Mouse (Mus musculus) heart, embryonic 13.5 days (tissue): ENCODE data around the gene Cstad. TPM values are rescaled to one million over a fixed set of nuclear protein-coding genes. Genes with fewer than 3 reads are reported as not detected.

ENCODE experiments used
- ATAC-seq: fragments of 200-750 bp; cut with Nextera tagmentation; 2 replicates; pipeline ENCODE4 v1.8.0; 2017; ENCODE audit warnings: moderate TSS enrichment; ENCODE audit not compliant: insufficient number of reproducible peaks, low FRiP score, low TSS enrichment; ENCODE audit errors: extremely low read depth
- H3K27ac ChIP-seq: fragments of 300-500 bp; sonication (generic); replicated peaks from 2 replicates; pipeline ENCODE4 v1.5.1; 2015; ENCODE audit warnings: moderate library complexity, mild to moderate bottlenecking, inconsistent platforms
- H3K27me3 ChIP-seq: fragments of 300-500 bp; sonication (generic); replicated peaks from 2 replicates; pipeline ENCODE4 v1.6.1; 2015; ENCODE audit warnings: mild to moderate bottlenecking, inconsistent platforms
- H3K36me3 ChIP-seq: fragments of 300-500 bp; sonication (generic); 2 replicates; pipeline ENCODE4 v1.6.1; 2015; ENCODE audit warnings: mild to moderate bottlenecking, inconsistent platforms
- H3K4me1 ChIP-seq: fragments of 300-500 bp; sonication (generic); 2 replicates; pipeline ENCODE4 v1.6.1; 2015; ENCODE audit warnings: inconsistent platforms
- H3K4me2 ChIP-seq: fragments of 300-500 bp; sonication (generic); 2 replicates; pipeline ENCODE4 v1.6.1; 2015; ENCODE audit warnings: inconsistent platforms, mild to moderate bottlenecking, moderate library complexity
- H3K4me3 ChIP-seq: fragments of 300-500 bp; sonication (generic); 2 replicates; pipeline ENCODE4 v1.5.1; 2015; ENCODE audit warnings: moderate library complexity, mild to moderate bottlenecking, inconsistent platforms
- H3K9ac ChIP-seq: fragments of 300-500 bp; sonication (generic); 2 replicates; pipeline ENCODE4 v1.6.1; 2015; ENCODE audit warnings: inconsistent platforms, mild to moderate bottlenecking, moderate library complexity
- H3K9me3 ChIP-seq: fragments of 300-500 bp; sonication (generic); 2 replicates; pipeline ENCODE4 v1.6.1; 2016; ENCODE audit warnings: inconsistent platforms
- WGBS: fragments of 180-500 bp; shearing (Covaris S2); methylation state at CpG from one replicate; pipeline ENCODE4 v1.1.7; 2015; ENCODE audit warnings: mixed read lengths; 5-methylcytosine and 5-hydroxymethylcytosine counted together
- polyA plus RNA-seq: library from polyadenylated mRNA; unstranded; fragments of >200 nt; fragmentation: Nextera tagmentation; extraction: Ambion mirVana; gene quantifications from 2 replicates; pipeline ENCODE4 v1.2.1, GENCODE M21; 2015

The Cstad gene
- polyA plus RNA-seq, 1 experiment from 2014 or later = 2.4 TPM

GRCm38 (mm10) chr2:30652581-30653037, 57.8 kb downstream of the Cstad start:
- H3K27me3 ChIP-seq = no peaks in the 10 kb centered on the region
- 0 out of 2 replicates have a peak, but pooled peaks cover 4% of the 10 kb centered on the region for H3K9me3 ChIP-seq
- ATAC-seq = 0 out of 2 replicates have a peak, but pooled peaks have one; percentile 12
- peaks cover 58% of the 10 kb centered on the region for H3K4me1 ChIP-seq
- H3K4me3 ChIP-seq = peak overlapping the region; percentile 36
- no peaks in the 10 kb centered on the region for H3K36me3 ChIP-seq
- peak overlapping the region; percentile 78 for H3K9ac ChIP-seq
- peak overlapping the region; percentile 63 for H3K4me2 ChIP-seq
- H3K27ac ChIP-seq = peak overlapping the region; percentile 98
- 6% methylated on average over 13 of the region's 13 CpGs for WGBS

DNA sequence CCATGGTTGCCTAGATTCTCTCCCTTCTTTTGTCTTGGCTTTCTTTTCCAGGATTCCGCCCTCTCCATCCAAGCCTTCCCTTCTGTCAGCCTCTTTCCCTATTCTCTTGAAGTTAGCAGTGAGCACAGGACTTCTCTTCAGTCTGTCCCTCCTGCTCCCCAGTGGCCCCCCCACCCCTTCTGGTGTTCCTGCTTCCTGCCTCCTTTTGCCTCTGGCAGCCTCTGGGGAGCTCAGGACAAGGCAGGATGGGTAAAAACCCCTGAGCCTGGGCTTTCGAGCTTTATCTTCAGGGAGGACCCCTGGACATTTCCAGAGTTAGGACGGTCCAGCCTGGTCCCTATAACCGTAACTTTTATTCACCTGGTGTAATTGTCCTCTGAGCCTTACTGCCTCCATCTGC, 58.2 kb downstream of the Cstad start:
- 63% methylated on average over 4 of the region's 4 CpGs for WGBS
- Histone ChIP-seq H3K9me3 (0 out of 2 replicates have a peak, but pooled peaks cover 4% of the 10 kb centered on the region), H3K4me2 (peak overlapping the region; percentile 63), H3K4me3 (peak overlapping the region; percentile 36; the same call in 1 of the 2 replicates), H3K27ac (peak overlapping the region; percentile 98), H3K27me3 (no peaks in the 10 kb centered on the region), H3K36me3 (no peaks in the 10 kb centered on the region), H3K9ac (peak overlapping the region; percentile 78), H3K4me1 (peaks cover 58% of the 10 kb centered on the region)
- no peak for ATAC-seq

DNA sequence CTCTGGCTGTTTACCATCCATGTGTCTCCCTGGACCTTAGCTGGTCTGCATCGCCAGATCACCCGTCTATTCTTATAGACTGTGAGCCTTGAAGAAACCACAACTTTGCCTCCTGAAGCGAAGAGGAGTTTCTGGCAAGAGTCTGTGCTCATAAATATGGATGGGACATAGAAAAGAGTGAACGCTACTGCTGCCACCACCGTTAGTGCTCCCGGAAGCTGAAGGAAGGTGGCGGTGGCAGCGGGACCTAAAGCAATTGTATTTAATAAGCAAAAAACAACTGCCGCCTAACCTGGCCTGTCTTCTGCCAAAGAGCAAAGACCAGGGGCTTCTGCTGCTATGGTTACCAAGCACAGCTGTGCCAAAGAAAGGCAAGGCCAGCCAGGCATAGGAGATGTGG, 59.3 kb downstream of the Cstad start:
- Histone ChIP-seq H3K4me3 (no peak overlapping the region), H3K4me2 (no peak overlapping the region), H3K36me3 (no peaks in the 10 kb centered on the region), H3K4me1 (peaks cover 63% of the 10 kb centered on the region), H3K9me3 (0 out of 2 replicates have a peak, but pooled peaks cover 4% of the 10 kb centered on the region), H3K27ac (0 out of 2 replicates have a peak overlapping the region, but pooled peaks have one; percentile 98), H3K27me3 (no peaks in the 10 kb centered on the region), H3K9ac (no peak overlapping the region)
- ATAC-seq = no peak
- 93% methylated on average over 9 of the region's 9 CpGs for WGBS

GRCm38 (mm10) chr2:30654582-30654981, 59.7 kb downstream of the Cstad start:
- WGBS = 74% methylated on average over 6 of the region's 6 CpGs
- ATAC-seq = no peak
- H3K9ac ChIP-seq = no peak overlapping the region
- 0 out of 2 replicates have a peak, but pooled peaks cover 4% of the 10 kb centered on the region for H3K9me3 ChIP-seq
- H3K27me3 ChIP-seq = no peaks in the 10 kb centered on the region
- 0 out of 2 replicates have a peak overlapping the region, but pooled peaks have one; percentile 12 for H3K27ac ChIP-seq
- no peak overlapping the region for H3K4me2 ChIP-seq
- no peaks in the 10 kb centered on the region for H3K36me3 ChIP-seq
- H3K4me1 ChIP-seq = peaks cover 67% of the 10 kb centered on the region
- no peak overlapping the region for H3K4me3 ChIP-seq

GRCm38 (mm10) chr2:30655746-30656145, 60.9 kb downstream of the Cstad start:
- 73% methylated on average over 5 of the region's 5 CpGs for WGBS
- H3K36me3 ChIP-seq = no peaks in the 10 kb centered on the region
- H3K4me2 ChIP-seq = no peak overlapping the region
- no peaks in the 10 kb centered on the region for H3K27me3 ChIP-seq
- no peak overlapping the region for H3K27ac ChIP-seq
- peaks cover 78% of the 10 kb centered on the region for H3K4me1 ChIP-seq
- no peak overlapping the region for H3K4me3 ChIP-seq
- no peak overlapping the region for H3K9ac ChIP-seq
- H3K9me3 ChIP-seq = 0 out of 2 replicates have a peak, but pooled peaks cover 4% of the 10 kb centered on the region
- ATAC-seq = no peak

- peaks cover 71% of the 10 kb centered on the region for H3K4me1 ChIP-seq
Measured at GRCm38 (mm10) chr2:30656711-30657555, 62.1 kb downstream of the Cstad start.

DNA sequence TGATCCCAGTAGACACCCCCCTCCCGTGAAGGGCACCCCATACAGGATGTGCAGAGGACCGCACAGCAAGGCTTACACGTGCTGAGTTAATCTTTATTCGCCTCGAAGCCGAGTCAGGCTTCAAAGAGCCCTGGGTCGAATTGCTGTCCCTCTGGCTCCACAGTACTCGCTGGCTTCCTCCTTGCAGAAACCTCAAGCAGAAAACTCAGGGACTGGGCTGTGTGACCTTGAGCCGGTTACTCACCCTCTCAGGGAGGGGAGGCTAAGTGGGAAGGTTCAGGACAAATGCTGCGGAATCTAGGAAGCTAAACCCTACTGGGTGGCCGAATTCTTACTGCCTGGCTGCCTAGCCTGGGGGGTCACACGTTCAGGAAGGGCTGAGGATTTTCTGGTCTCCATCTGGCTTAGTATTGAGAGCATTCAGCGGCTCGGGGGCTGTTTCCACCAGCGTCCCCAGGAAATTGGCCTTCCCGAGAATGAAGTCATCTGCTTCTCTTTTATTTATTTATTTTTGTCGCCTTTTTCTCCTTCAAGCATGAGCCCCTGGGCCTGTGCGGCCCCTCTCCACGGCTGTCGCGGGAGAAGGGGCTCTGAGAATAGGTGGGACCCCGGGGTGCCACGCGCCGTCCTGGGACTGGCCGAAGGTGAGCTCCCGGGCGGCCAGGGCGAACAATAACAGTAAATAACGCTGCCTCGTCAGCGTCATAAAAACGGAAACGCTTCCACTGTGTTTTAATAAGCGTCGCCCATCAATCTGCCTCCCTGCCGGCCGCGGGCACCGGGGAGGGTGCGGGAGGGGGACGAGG, 63.0 kb downstream of the Cstad start:
- 2% methylated on average over 42 of the region's 42 CpGs for WGBS

More at GRCm38 (mm10) chr2:30656711-30657555, 62.1 kb downstream of the Cstad start:
- Histone ChIP-seq H3K36me3 (no peaks in the 10 kb centered on the region), H3K27me3 (no peaks in the 10 kb centered on the region), H3K9ac (peak overlapping the region; percentile 44), H3K27ac (peak overlapping the region; percentile 98), H3K4me3 (no peak overlapping the region), H3K9me3 (0 out of 2 replicates have a peak, but pooled peaks cover 4% of the 10 kb centered on the region), H3K4me2 (no peak overlapping the region)
- 53% methylated on average over 13 of the region's 13 CpGs for WGBS
- ATAC-seq = no peak

DNA sequence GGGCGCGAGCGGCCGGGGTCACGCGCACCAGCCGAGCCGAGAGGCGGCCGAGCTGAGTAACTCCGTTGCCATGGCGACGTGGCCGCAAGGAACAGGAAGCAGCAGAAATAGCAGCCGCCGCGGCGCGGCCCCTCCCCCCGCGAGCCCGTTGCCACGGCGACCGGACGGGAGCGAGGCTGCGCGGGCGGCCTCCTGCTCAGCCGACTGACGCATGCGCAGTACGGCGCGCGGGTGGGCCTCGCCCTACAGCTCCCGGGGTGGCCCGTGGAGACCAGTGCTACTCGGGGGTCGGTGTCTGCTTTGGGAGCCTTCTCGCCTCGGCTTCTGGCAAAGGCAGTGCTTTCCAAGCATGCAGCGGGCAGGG, 63.6 kb downstream of the Cstad start:
- ATAC-seq = peak; percentile 81
- H3K27me3 ChIP-seq = no peaks in the 10 kb centered on the region
- H3K9me3 ChIP-seq = 0 out of 2 replicates have a peak, but pooled peaks cover 1% of the 10 kb centered on the region
- peaks cover 56% of the 10 kb centered on the region for H3K4me1 ChIP-seq
- H3K36me3 ChIP-seq = no peaks in the 10 kb centered on the region
- H3K9ac ChIP-seq = peak overlapping the region; percentile 92
- 0% methylated on average over 31 of the region's 45 CpGs for WGBS
- peak overlapping the region; percentile 98 for H3K27ac ChIP-seq
- H3K4me2 ChIP-seq = peak overlapping the region; percentile 92
- H3K4me3 ChIP-seq = peak overlapping the region; percentile 59

More for the DNA sequence above, 63.0 kb downstream of the Cstad start:
- Histone ChIP-seq H3K4me3 (peak overlapping the region; percentile 59), H3K9me3 (0 out of 2 replicates have a peak, but pooled peaks cover 4% of the 10 kb centered on the region), H3K27ac (peak overlapping the region; percentile 98), H3K4me1 (peaks cover 61% of the 10 kb centered on the region), H3K4me2 (peak overlapping the region; percentile 92), H3K9ac (peak overlapping the region; percentile 92), H3K27me3 (no peaks in the 10 kb centered on the region), H3K36me3 (no peaks in the 10 kb centered on the region)
- ATAC-seq = peak; percentile 38

Other genes starting within 250 kb of the Cstad start
- 122 and 124 TPM in 2 replicates for gene Sh3glb2, start 235.7 kb upstream of the Cstad start, polyA plus RNA-seq
- gene Miga2, start 230.8 kb upstream of the Cstad start, polyA plus RNA-seq = 28.9 and 31.4 TPM in 2 replicates
- gene Dolpp1, start 202.8 kb upstream of the Cstad start, polyA plus RNA-seq = 18.8 and 23.2 TPM in 2 replicates
- 74.5 and 76.8 TPM in 2 replicates for gene Crat, start 179.2 kb upstream of the Cstad start, polyA plus RNA-seq
- gene Ptpa, start 179.0 kb upstream of the Cstad start, polyA plus RNA-seq = 100.0 and 109 TPM in 2 replicates
- 0.96 and 1.0 TPM in 2 replicates for gene Ier5l, start 120.8 kb upstream of the Cstad start, polyA plus RNA-seq
- gene 1700001O22Rik, start 208.6 kb downstream of the Cstad start, polyA plus RNA-seq = 1.7 and 2.1 TPM in 2 replicates
- gene Ntmt1, start 212.8 kb downstream of the Cstad start, polyA plus RNA-seq = 72.7 and 81.4 TPM in 2 replicates
- gene Asb6, start 235.3 kb downstream of the Cstad start, polyA plus RNA-seq = 20.0 and 21.8 TPM in 2 replicates
- 30.3 and 37.0 TPM in 2 replicates for gene Prrx2, start 239.9 kb downstream of the Cstad start, polyA plus RNA-seq